Mouse (Mus musculus) forebrain, embryonic 10.5 days (tissue): ENCODE measurements around the gene Slc24a4. TPM values are rescaled to one million over a fixed set of nuclear protein-coding genes. Genes with fewer than 3 reads are reported as not detected.
A peak's percentile ranks its signal among the peaks of the same experiment; 100 is the strongest.

Source experiments
- DNase-seq: peaks from one replicate; pipeline ENCODE4 v3.0.0-alpha.2; 2017; ENCODE audit warnings: low spot score; ENCODE audit errors: extremely low spot score
- H3K27ac ChIP-seq: fragments of 300-500 bp; sonication (generic); 2 replicates; pipeline ENCODE4 v1.5.1; 2016; ENCODE audit warnings: mild to moderate bottlenecking
- H3K27me3 ChIP-seq: fragments of 300-500 bp; sonication (generic); 2 replicates; pipeline ENCODE4 v1.6.1; 2016; ENCODE audit warnings: mild to moderate bottlenecking; ENCODE audit not compliant: poor library complexity, severe bottlenecking
- H3K36me3 ChIP-seq: fragments of 300-500 bp; sonication (generic); replicated peaks from 2 replicates; pipeline ENCODE4 v1.6.1; 2016; ENCODE audit warnings: mild to moderate bottlenecking, moderate library complexity
- H3K4me1 ChIP-seq: fragments of 300-500 bp; sonication (generic); 2 replicates; pipeline ENCODE4 v1.6.1; 2016
- H3K4me3 ChIP-seq: fragments of 300-500 bp; sonication (generic); 2 replicates; pipeline ENCODE4 v1.5.1; 2016; ENCODE audit warnings: mild to moderate bottlenecking, moderate library complexity
- H3K9me3 ChIP-seq: fragments of 300-500 bp; sonication (generic); 2 replicates; pipeline ENCODE4 v1.6.1; 2016; ENCODE audit warnings: mild to moderate bottlenecking, moderate library complexity
- WGBS: fragments of 180-500 bp; shearing (Covaris S2); methylation state at CpG from one replicate; pipeline ENCODE4 v1.1.7; 2016; 5-methylcytosine and 5-hydroxymethylcytosine counted together
- polyA plus RNA-seq: library from polyadenylated mRNA; unstranded; fragments of >200 nt; fragmentation: Nextera tagmentation; extraction: Ambion mirVana; gene quantifications from 2 replicates; pipeline ENCODE4 v1.2.1, GENCODE M21; 2016

The Slc24a4 gene
- polyA plus RNA-seq, 1 experiment from 2014 or later, result 0.06 TPM

GRCm38 (mm10) chr12:102294634-102295033, 166.1 kb downstream of the Slc24a4 start:
- H3K4me1 ChIP-seq, result peaks cover 7% of the 10 kb centered on the region; the same call in 1 of the 2 replicates
- no peak for DNase-seq
- no peaks in the 10 kb centered on the region for H3K9me3 ChIP-seq
- 74% methylated on average over 5 of the region's 5 CpGs for WGBS
- no peaks in the 10 kb centered on the region for H3K36me3 ChIP-seq
- H3K4me3 ChIP-seq, result no peak overlapping the region
- no peaks in the 10 kb centered on the region for H3K27me3 ChIP-seq
- no peak overlapping the region for H3K27ac ChIP-seq

- H3K36me3 ChIP-seq, result no peaks in the 10 kb centered on the region
- H3K9me3 ChIP-seq, result no peaks in the 10 kb centered on the region
- 85% methylated on average over 7 of the region's 7 CpGs for WGBS
Observed at GRCm38 (mm10) chr12:102295230-102295629, 166.7 kb downstream of the Slc24a4 start.

GRCm38 (mm10) chr12:102295662-102296061, 167.1 kb downstream of the Slc24a4 start:
- H3K36me3 ChIP-seq, result no peaks in the 10 kb centered on the region
- WGBS, result 84% methylated on average over 8 of the region's 8 CpGs
- no peak overlapping the region for H3K27ac ChIP-seq
- H3K4me1 ChIP-seq, result peaks cover 7% of the 10 kb centered on the region; the same call in 1 of the 2 replicates
- no peak for DNase-seq
- no peaks in the 10 kb centered on the region for H3K9me3 ChIP-seq
- no peak overlapping the region for H3K4me3 ChIP-seq
- no peaks in the 10 kb centered on the region for H3K27me3 ChIP-seq

More at GRCm38 (mm10) chr12:102295230-102295629, 166.7 kb downstream of the Slc24a4 start:
- peaks cover 7% of the 10 kb centered on the region; the same call in 1 of the 2 replicates for H3K4me1 ChIP-seq
- no peak overlapping the region for H3K27ac ChIP-seq
- H3K4me3 ChIP-seq, result no peak overlapping the region
- H3K27me3 ChIP-seq, result no peaks in the 10 kb centered on the region
- no peak for DNase-seq

- WGBS, result 92% methylated on average over 1 of the region's 1 CpGs
Observed at GRCm38 (mm10) chr12:102296361-102296760, 167.8 kb downstream of the Slc24a4 start.

GRCm38 (mm10) chr12:102296967-102297366, 168.4 kb downstream of the Slc24a4 start:
- Histone ChIP-seq H3K36me3 (no peaks in the 10 kb centered on the region), H3K27ac (no peak overlapping the region), H3K4me3 (no peak overlapping the region), H3K27me3 (no peaks in the 10 kb centered on the region), H3K4me1 (peaks cover 4% of the 10 kb centered on the region; the same call in 1 of the 2 replicates), H3K9me3 (no peaks in the 10 kb centered on the region)
- no peak for DNase-seq
- WGBS, result 91% methylated on average over 4 of the region's 4 CpGs

More at GRCm38 (mm10) chr12:102296361-102296760, 167.8 kb downstream of the Slc24a4 start:
- Histone ChIP-seq H3K27ac (no peak overlapping the region), H3K27me3 (no peaks in the 10 kb centered on the region), H3K36me3 (no peaks in the 10 kb centered on the region), H3K4me1 (peaks cover 7% of the 10 kb centered on the region; the same call in 1 of the 2 replicates), H3K9me3 (no peaks in the 10 kb centered on the region), H3K4me3 (no peak overlapping the region)
- no peak for DNase-seq

GRCm38 (mm10) chr12:102299209-102299608, 170.7 kb downstream of the Slc24a4 start:
- peaks cover 20% of the 10 kb centered on the region for H3K4me1 ChIP-seq
- WGBS, result 75% methylated on average over 5 of the region's 5 CpGs
- no peak overlapping the region for H3K4me3 ChIP-seq
- no peaks in the 10 kb centered on the region for H3K36me3 ChIP-seq
- H3K9me3 ChIP-seq, result no peaks in the 10 kb centered on the region
- no peaks in the 10 kb centered on the region for H3K27me3 ChIP-seq
- no peak overlapping the region for H3K27ac ChIP-seq
- DNase-seq, result no peak

- H3K4me3 ChIP-seq, result no peak overlapping the region
- no peak for DNase-seq
- H3K4me1 ChIP-seq, result peaks cover 35% of the 10 kb centered on the region
- no peaks in the 10 kb centered on the region for H3K36me3 ChIP-seq
- no peaks in the 10 kb centered on the region for H3K9me3 ChIP-seq
- H3K27ac ChIP-seq, result no peak overlapping the region
- no peaks in the 10 kb centered on the region for H3K27me3 ChIP-seq
- 81% methylated on average over 1 of the region's 1 CpGs for WGBS
Observed at GRCm38 (mm10) chr12:102301585-102301984, 173.1 kb downstream of the Slc24a4 start.

- no peaks in the 10 kb centered on the region for H3K36me3 ChIP-seq
Observed at GRCm38 (mm10) chr12:102302322-102302721, 173.8 kb downstream of the Slc24a4 start.

GRCm38 (mm10) chr12:102302831-102303351, 174.4 kb downstream of the Slc24a4 start:
- no peak for DNase-seq
- Histone ChIP-seq H3K9me3 (no peaks in the 10 kb centered on the region), H3K4me1 (peaks cover 35% of the 10 kb centered on the region), H3K4me3 (no peak overlapping the region), H3K36me3 (no peaks in the 10 kb centered on the region), H3K27ac (peak overlapping the region; percentile 36; the same call in 1 of the 2 replicates), H3K27me3 (no peaks in the 10 kb centered on the region)
- 88% methylated on average over 4 of the region's 4 CpGs for WGBS

More at GRCm38 (mm10) chr12:102302322-102302721, 173.8 kb downstream of the Slc24a4 start:
- 88% methylated on average over 9 of the region's 9 CpGs for WGBS
- Histone ChIP-seq H3K27ac (peak overlapping the region; percentile 36; the same call in 1 of the 2 replicates), H3K9me3 (no peaks in the 10 kb centered on the region), H3K4me1 (peaks cover 35% of the 10 kb centered on the region), H3K4me3 (no peak overlapping the region), H3K27me3 (no peaks in the 10 kb centered on the region)
- no peak for DNase-seq

GRCm38 (mm10) chr12:102303867-102304266, 175.3 kb downstream of the Slc24a4 start:
- Histone ChIP-seq H3K36me3 (no peaks in the 10 kb centered on the region), H3K9me3 (no peaks in the 10 kb centered on the region), H3K4me3 (no peak overlapping the region), H3K4me1 (peaks cover 35% of the 10 kb centered on the region), H3K27me3 (no peaks in the 10 kb centered on the region), H3K27ac (0 out of 2 replicates have a peak overlapping the region, but pooled peaks have one; percentile 35)
- DNase-seq, result no peak
- WGBS, result 74% methylated on average over 7 of the region's 7 CpGs

- no peaks in the 10 kb centered on the region for H3K36me3 ChIP-seq
- peaks cover 35% of the 10 kb centered on the region for H3K4me1 ChIP-seq
- no peak overlapping the region for H3K27ac ChIP-seq
- DNase-seq, result no peak
- H3K9me3 ChIP-seq, result no peaks in the 10 kb centered on the region
- H3K4me3 ChIP-seq, result no peak overlapping the region
- H3K27me3 ChIP-seq, result no peaks in the 10 kb centered on the region
- 79% methylated on average over 10 of the region's 10 CpGs for WGBS
Observed at GRCm38 (mm10) chr12:102305069-102305836, 176.7 kb downstream of the Slc24a4 start.

- Histone ChIP-seq H3K9me3 (no peaks in the 10 kb centered on the region), H3K4me1 (peaks cover 27% of the 10 kb centered on the region), H3K36me3 (no peaks in the 10 kb centered on the region), H3K27me3 (no peaks in the 10 kb centered on the region), H3K4me3 (no peak overlapping the region), H3K27ac (no peak overlapping the region)
- no peak for DNase-seq
- 88% methylated on average over 6 of the region's 6 CpGs for WGBS
Observed at GRCm38 (mm10) chr12:102308001-102308456, 179.5 kb downstream of the Slc24a4 start.

- Histone ChIP-seq H3K27ac (no peak overlapping the region), H3K4me1 (peaks cover 22% of the 10 kb centered on the region)
- WGBS, result 87% methylated on average over 16 of the region's 16 CpGs
Observed at GRCm38 (mm10) chr12:102308457-102309011, 180.0 kb downstream of the Slc24a4 start.

More at GRCm38 (mm10) chr12:102308457-102309011, 180.0 kb downstream of the Slc24a4 start:
- Histone ChIP-seq H3K36me3 (no peaks in the 10 kb centered on the region), H3K27me3 (no peaks in the 10 kb centered on the region), H3K4me3 (no peak overlapping the region), H3K9me3 (no peaks in the 10 kb centered on the region)
- no peak for DNase-seq
